Mouse (Mus musculus): ENCODE data around the gene Gsg1. TPM values are rescaled to one million over a fixed set of nuclear protein-coding genes. Genes with fewer than 3 reads are reported as not detected.

Gene Gsg1
- total and polyA plus RNA-seq, 2 experiments: 0.16 TPM; not detected in 1

GRCm38 (mm10) chr6:135212666-135213065, 41.5 kb downstream of the Gsg1 start:
- Histone ChIP-seq H3K36me3 (ENCODE audit: control insufficient read depth, insufficient read depth, low read length) (peaks cover 11% of the 10 kb centered on the region), H3K4me1 (ENCODE audit: control insufficient read depth, insufficient read depth, low read length) (no peaks in the 10 kb centered on the region), H3K4me3 (ENCODE audit: insufficient read depth, low read depth, low read length) (no peak overlapping the region), H3K27ac (replicated peaks; ENCODE audit: insufficient read depth, low read depth, low read length) (no peak overlapping the region), H3K9ac (ENCODE audit: low read depth, low read length) (no peak overlapping the region), H3K27me3 (ENCODE audit: control insufficient read depth, insufficient read depth, low read length) (no peaks in the 10 kb centered on the region), H3K79me2 (ENCODE audit: control insufficient read depth, insufficient read depth, low read length) (no peaks in the 10 kb centered on the region)
- WGBS: 91% methylated on average over 2 of the region's 2 CpGs
- DNase-seq (ENCODE audit: extremely low read depth, low read depth, low spot score): no peak
- TF ChIP-seq CTCF (IDR thresholded peaks at IDR 0.05; ENCODE audit: low read depth, low read length) (no peak), POLR2A (IDR thresholded peaks at IDR 0.05; ENCODE audit: extremely low read depth, insufficient read depth, low read length) (no peak)

GRCm38 (mm10) chr6:135211169-135211568, 43.0 kb downstream of the Gsg1 start:
- Histone ChIP-seq H3K27ac (replicated peaks; ENCODE audit: insufficient read depth, low read depth, low read length) (no peak overlapping the region), H3K9ac (ENCODE audit: low read depth, low read length) (no peak overlapping the region), H3K4me1 (ENCODE audit: control insufficient read depth, insufficient read depth, low read length) (no peaks in the 10 kb centered on the region), H3K4me3 (ENCODE audit: insufficient read depth, low read depth, low read length) (no peak overlapping the region), H3K36me3 (ENCODE audit: control insufficient read depth, insufficient read depth, low read length) (peaks cover 9% of the 10 kb centered on the region), H3K79me2 (ENCODE audit: control insufficient read depth, insufficient read depth, low read length) (no peaks in the 10 kb centered on the region), H3K27me3 (ENCODE audit: control insufficient read depth, insufficient read depth, low read length) (no peaks in the 10 kb centered on the region)
- DNase-seq (ENCODE audit: extremely low read depth, low read depth, low spot score): no peak
- TF ChIP-seq CTCF (IDR thresholded peaks at IDR 0.05; ENCODE audit: low read depth, low read length) (no peak), POLR2A (IDR thresholded peaks at IDR 0.05; ENCODE audit: extremely low read depth, insufficient read depth, low read length) (no peak)
- WGBS: 93% methylated on average over 7 of the region's 7 CpGs

GRCm38 (mm10) chr6:135206909-135207308, 47.2 kb downstream of the Gsg1 start:
- Histone ChIP-seq H3K27me3 (ENCODE audit: control insufficient read depth, insufficient read depth, low read length) (no peaks in the 10 kb centered on the region), H3K79me2 (ENCODE audit: control insufficient read depth, insufficient read depth, low read length) (peaks cover 10% of the 10 kb centered on the region; the same call in 1 of the 2 replicates), H3K36me3 (ENCODE audit: control insufficient read depth, insufficient read depth, low read length) (no peaks in the 10 kb centered on the region; the same call in 1 of the 2 replicates), H3K9ac (ENCODE audit: low read depth, low read length) (no peak overlapping the region), H3K27ac (replicated peaks; ENCODE audit: insufficient read depth, low read depth, low read length) (no peak overlapping the region), H3K4me1 (ENCODE audit: control insufficient read depth, insufficient read depth, low read length) (no peaks in the 10 kb centered on the region), H3K4me3 (ENCODE audit: insufficient read depth, low read depth, low read length) (no peak overlapping the region)
- DNase-seq (ENCODE audit: extremely low read depth, low read depth, low spot score): no peak
- TF ChIP-seq CTCF (IDR thresholded peaks at IDR 0.05; ENCODE audit: low read depth, low read length): no peak
- TF ChIP-seq POLR2A (IDR thresholded peaks at IDR 0.05; ENCODE audit: extremely low read depth, insufficient read depth, low read length): no peak
- 94% methylated on average over 8 of the region's 8 CpGs for WGBS

- H3K9ac ChIP-seq (ENCODE audit: low read depth, low read length): no peak overlapping the region
Observed at GRCm38 (mm10) chr6:135205802-135206201, 48.3 kb downstream of the Gsg1 start.

GRCm38 (mm10) chr6:135204869-135205268, 49.3 kb downstream of the Gsg1 start:
- H3K27me3 ChIP-seq (ENCODE audit: control insufficient read depth, insufficient read depth, low read length): no peaks in the 10 kb centered on the region
- H3K4me1 ChIP-seq (ENCODE audit: control insufficient read depth, insufficient read depth, low read length): peaks cover 10% of the 10 kb centered on the region
- no peak overlapping the region for H3K4me3 ChIP-seq (ENCODE audit: insufficient read depth, low read depth, low read length)
- no peak for DNase-seq (ENCODE audit: extremely low read depth, low read depth, low spot score)
- no peaks in the 10 kb centered on the region; the same call in 1 of the 2 replicates for H3K36me3 ChIP-seq (ENCODE audit: control insufficient read depth, insufficient read depth, low read length)
- peaks cover 17% of the 10 kb centered on the region; the same call in 1 of the 2 replicates for H3K79me2 ChIP-seq (ENCODE audit: control insufficient read depth, insufficient read depth, low read length)
- no peak for TF ChIP-seq POLR2A (IDR thresholded peaks at IDR 0.05; ENCODE audit: extremely low read depth, insufficient read depth, low read length)
- TF ChIP-seq CTCF (IDR thresholded peaks at IDR 0.05; ENCODE audit: low read depth, low read length): no peak
- 82% methylated on average over 4 of the region's 4 CpGs for WGBS
- H3K9ac ChIP-seq (ENCODE audit: low read depth, low read length): no peak overlapping the region
- no peak overlapping the region for H3K27ac ChIP-seq (replicated peaks; ENCODE audit: insufficient read depth, low read depth, low read length)

More at GRCm38 (mm10) chr6:135205802-135206201, 48.3 kb downstream of the Gsg1 start:
- WGBS: 42% methylated on average over 4 of the region's 4 CpGs
- no peak for TF ChIP-seq POLR2A (IDR thresholded peaks at IDR 0.05; ENCODE audit: extremely low read depth, insufficient read depth, low read length)
- H3K4me3 ChIP-seq (ENCODE audit: insufficient read depth, low read depth, low read length): no peak overlapping the region
- peaks cover 6% of the 10 kb centered on the region for H3K4me1 ChIP-seq (ENCODE audit: control insufficient read depth, insufficient read depth, low read length)
- H3K27me3 ChIP-seq (ENCODE audit: control insufficient read depth, insufficient read depth, low read length): no peaks in the 10 kb centered on the region
- peak; percentile 35 for DNase-seq (ENCODE audit: extremely low read depth, low read depth, low spot score)
- no peaks in the 10 kb centered on the region; the same call in 1 of the 2 replicates for H3K36me3 ChIP-seq (ENCODE audit: control insufficient read depth, insufficient read depth, low read length)
- H3K27ac ChIP-seq (replicated peaks; ENCODE audit: insufficient read depth, low read depth, low read length): no peak overlapping the region
- H3K79me2 ChIP-seq (ENCODE audit: control insufficient read depth, insufficient read depth, low read length): peaks cover 12% of the 10 kb centered on the region; the same call in 1 of the 2 replicates

GRCm38 (mm10) chr6:135203737-135204136, 50.4 kb downstream of the Gsg1 start:
- TF ChIP-seq POLR2A (IDR thresholded peaks at IDR 0.05; ENCODE audit: extremely low read depth, insufficient read depth, low read length): no peak
- no peak for TF ChIP-seq CTCF (IDR thresholded peaks at IDR 0.05; ENCODE audit: low read depth, low read length)
- H3K27me3 ChIP-seq (ENCODE audit: control insufficient read depth, insufficient read depth, low read length): no peaks in the 10 kb centered on the region
- H3K4me1 ChIP-seq (ENCODE audit: control insufficient read depth, insufficient read depth, low read length): peaks cover 12% of the 10 kb centered on the region
- H3K27ac ChIP-seq (replicated peaks; ENCODE audit: insufficient read depth, low read depth, low read length): no peak overlapping the region
- WGBS: 83% methylated on average over 6 of the region's 6 CpGs
- H3K36me3 ChIP-seq (ENCODE audit: control insufficient read depth, insufficient read depth, low read length): no peaks in the 10 kb centered on the region
- no peak overlapping the region for H3K9ac ChIP-seq (ENCODE audit: low read depth, low read length)
- peaks cover 17% of the 10 kb centered on the region; the same call in 1 of the 2 replicates for H3K79me2 ChIP-seq (ENCODE audit: control insufficient read depth, insufficient read depth, low read length)
- H3K4me3 ChIP-seq (ENCODE audit: insufficient read depth, low read depth, low read length): no peak overlapping the region
- no peak for DNase-seq (ENCODE audit: extremely low read depth, low read depth, low spot score)

All from liver, adult 2 months (tissue).